Mouse (Mus musculus): Measurements from ENCODE around the gene Crabp2.

GRCm38 (mm10) chr3:87999243-87999895 lies 50.9 kb downstream of the Crabp2 start:
- TF ChIP-seq POLR2AphosphoS2 (IDR thresholded peaks at IDR 0.05; ENCODE audit: insufficient read length, low read depth) (no peak), MAX (IDR thresholded peaks at IDR 0.05; ENCODE audit: low read depth) (no peak), POLR2A (IDR thresholded peaks at IDR 0.05; ENCODE audit: insufficient read length, low read depth) (no peak), USF1 (IDR thresholded peaks at IDR 0.05; ENCODE audit: low read depth) (no peak), TCF12 (IDR thresholded peaks at IDR 0.05; ENCODE audit: insufficient read depth, poor library complexity, severe bottlenecking) (no peak), E2F4 (IDR thresholded peaks at IDR 0.05; ENCODE audit: insufficient read depth) (no peak), CEBPB (IDR thresholded peaks at IDR 0.05; ENCODE audit: insufficient read depth, poor library complexity, severe bottlenecking) (no peak), MYOD1 (IDR thresholded peaks at IDR 0.05; ENCODE audit: control insufficient read depth in 1 of 3, insufficient read length in 2 of 3, low read depth in 2 of 3) (no peak)

All from myocyte (in vitro differentiated cells).